Mouse (Mus musculus): ENCODE measurements at regions not wholly inside any gene's neighbourhood (a gene's known extent, or its start where the extent isn't known, plus 50 kb on each side); places are given as distances from the start of the nearest gene placed in this dataset.

DNA sequence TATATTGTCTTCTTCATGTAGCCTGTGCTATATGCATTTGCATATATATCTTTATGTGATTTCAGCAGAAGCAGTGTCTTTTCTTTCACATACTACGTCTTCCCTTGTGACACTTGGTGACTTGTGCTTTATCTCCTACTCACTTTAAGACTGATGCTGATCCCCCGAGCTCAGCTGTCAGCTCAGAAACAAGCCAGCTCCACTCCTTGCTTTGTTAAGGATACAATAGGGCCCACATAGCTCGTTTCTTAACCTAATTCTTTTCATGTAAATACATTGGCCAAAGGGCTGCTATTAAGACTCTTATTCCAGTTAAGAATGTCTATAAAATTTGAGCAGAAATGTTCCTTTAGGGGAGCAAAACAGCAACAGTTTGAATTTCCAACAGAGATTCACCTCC, 193.8 kb upstream of the Hhip start:
- DNase-seq: no peak
- no peak for TF ChIP-seq EP300 (IDR thresholded peaks at IDR 0.05; ENCODE audit: low read depth)
- TF ChIP-seq CTCF (IDR thresholded peaks at IDR 0.05; ENCODE audit: low read depth): no peak
- Histone ChIP-seq H3K27ac (ENCODE audit: low read depth) (no peak overlapping the region), H3K4me1 (ENCODE audit: insufficient read depth) (no peaks in the 10 kb centered on the region), H3K9ac (replicated peaks) (no peak overlapping the region), H3K27me3 (ENCODE audit: insufficient read depth, low read length) (no peaks in the 10 kb centered on the region), H3K4me3 (ENCODE audit: low read depth, low read length) (no peak overlapping the region), H3K9me3 (ENCODE audit: low read length) (no peaks in the 10 kb centered on the region), H3K4me2 (ENCODE audit: low read depth, low read length) (no peak overlapping the region), H3K36me3 (replicated peaks; ENCODE audit: insufficient read depth, low read length) (no peaks in the 10 kb centered on the region)
- no peak for ATAC-seq
- 38% methylated on average over 3 of the region's 3 CpGs for WGBS (ENCODE audit: insufficient replicate concordance)

DNA sequence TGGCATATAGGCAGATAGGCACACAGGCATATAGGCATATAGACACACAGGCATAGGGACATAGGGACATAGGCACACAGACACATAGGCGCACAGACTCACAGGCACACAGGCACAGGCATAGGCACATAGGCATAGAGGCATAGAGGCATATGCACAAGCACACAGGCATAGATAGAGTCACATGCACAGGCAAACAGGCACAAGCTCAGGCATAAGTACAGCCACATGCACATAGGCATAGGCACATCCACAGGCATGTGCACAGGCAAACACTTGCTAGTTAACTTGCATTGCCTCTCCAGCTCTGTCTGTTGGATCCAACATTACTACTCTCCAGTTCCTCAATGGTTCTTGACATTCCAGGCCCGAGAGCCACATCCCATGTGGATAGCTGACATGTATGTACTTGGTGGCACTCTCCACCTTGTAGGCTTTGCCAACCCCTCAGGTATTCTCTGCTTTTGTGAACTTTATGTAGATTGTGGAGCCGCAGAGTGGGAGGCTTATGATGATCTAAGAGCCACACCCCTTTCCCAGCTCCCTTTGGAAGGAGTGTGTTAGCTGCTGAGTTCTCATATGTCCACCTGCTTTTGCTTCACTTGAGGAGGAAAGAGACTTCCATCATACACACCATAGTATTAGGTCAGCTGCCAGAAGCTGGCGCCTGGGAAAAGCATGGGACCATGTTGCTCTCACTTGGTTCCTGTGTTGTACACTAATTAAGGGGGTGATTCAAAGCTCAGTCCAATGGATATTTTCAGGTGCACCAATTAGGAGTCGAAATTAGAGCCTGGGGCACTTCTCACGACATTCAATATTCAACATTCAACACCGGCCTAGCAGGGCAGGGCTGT, 192.7 kb upstream of the Hhip start:
- H3K27ac ChIP-seq (ENCODE audit: low read depth): no peak overlapping the region
- H3K4me3 ChIP-seq (ENCODE audit: low read depth, low read length): no peak overlapping the region
- TF ChIP-seq EP300 (IDR thresholded peaks at IDR 0.05; ENCODE audit: low read depth): no peak
- no peak overlapping the region for H3K9ac ChIP-seq (replicated peaks)
- no peaks in the 10 kb centered on the region for H3K4me1 ChIP-seq (ENCODE audit: insufficient read depth)
- H3K36me3 ChIP-seq (replicated peaks; ENCODE audit: insufficient read depth, low read length): no peaks in the 10 kb centered on the region
- no peaks in the 10 kb centered on the region for H3K9me3 ChIP-seq (ENCODE audit: low read length)
- ATAC-seq (no peak), DNase-seq (no peak)
- 79% methylated on average over 7 of the region's 7 CpGs for WGBS (ENCODE audit: insufficient replicate concordance)
- H3K4me2 ChIP-seq (ENCODE audit: low read depth, low read length): no peak overlapping the region
- H3K27me3 ChIP-seq (ENCODE audit: insufficient read depth, low read length): no peaks in the 10 kb centered on the region

DNA sequence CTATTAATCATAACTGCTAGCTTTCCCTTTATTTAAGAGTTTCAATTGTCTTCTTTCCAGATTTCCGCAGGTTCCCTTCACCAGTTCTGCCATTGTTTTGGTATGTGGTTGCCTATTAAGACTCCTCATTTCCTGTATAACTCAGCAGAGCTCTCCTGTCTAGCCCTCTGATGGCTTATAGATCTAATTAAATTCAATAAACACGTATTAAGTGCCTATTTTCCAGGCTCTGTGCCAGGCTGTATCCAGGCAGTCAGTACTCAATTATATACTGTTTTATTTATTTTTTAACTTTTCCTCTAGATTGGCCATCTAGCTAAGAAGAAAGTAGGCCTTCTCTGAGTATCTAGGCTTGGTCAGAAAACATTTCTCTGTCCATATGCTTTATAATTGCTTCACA, 192.0 kb upstream of the Hhip start:
- H3K27ac ChIP-seq (ENCODE audit: low read depth): no peak overlapping the region
- H3K27me3 ChIP-seq (ENCODE audit: insufficient read depth, low read length): no peaks in the 10 kb centered on the region
- no peaks in the 10 kb centered on the region for H3K36me3 ChIP-seq (replicated peaks; ENCODE audit: insufficient read depth, low read length)
- no peak overlapping the region for H3K9ac ChIP-seq (replicated peaks)
- H3K4me3 ChIP-seq (ENCODE audit: low read depth, low read length): no peak overlapping the region
- WGBS (ENCODE audit: insufficient replicate concordance): 61% methylated on average over 2 of the region's 2 CpGs
- no peaks in the 10 kb centered on the region for H3K9me3 ChIP-seq (ENCODE audit: low read length)
- DNase-seq: no peak
- TF ChIP-seq EP300 (IDR thresholded peaks at IDR 0.05; ENCODE audit: low read depth) (no peak), CTCF (IDR thresholded peaks at IDR 0.05; ENCODE audit: low read depth) (no peak)
- no peak for ATAC-seq
- no peaks in the 10 kb centered on the region for H3K4me1 ChIP-seq (ENCODE audit: insufficient read depth)
- H3K4me2 ChIP-seq (ENCODE audit: low read depth, low read length): no peak overlapping the region

DNA sequence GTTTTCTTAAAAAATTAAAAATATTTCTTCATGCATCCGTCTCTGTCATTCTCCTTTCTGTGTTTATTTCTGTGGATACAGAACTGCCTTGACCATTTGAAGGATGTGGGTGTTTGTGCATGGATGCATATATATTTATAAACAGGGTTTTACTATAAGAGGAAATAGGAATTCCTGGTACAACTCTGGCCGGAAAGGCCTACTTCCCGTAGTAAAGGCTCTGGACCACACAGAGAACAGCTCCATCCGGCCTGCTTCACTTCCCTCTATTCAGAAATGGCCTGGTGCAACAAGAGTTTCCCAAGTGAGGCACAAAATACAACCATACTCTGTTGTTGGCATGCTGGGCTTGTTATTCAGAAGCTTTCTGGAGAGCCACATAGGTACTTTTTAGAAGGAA, 182.1 kb upstream of the Hhip start:
- 53% methylated on average over 4 of the region's 4 CpGs for WGBS (ENCODE audit: insufficient replicate concordance)
- no peaks in the 10 kb centered on the region for H3K36me3 ChIP-seq (replicated peaks; ENCODE audit: insufficient read depth, low read length)
- TF ChIP-seq CTCF (IDR thresholded peaks at IDR 0.05; ENCODE audit: low read depth): no peak
- TF ChIP-seq EP300 (IDR thresholded peaks at IDR 0.05; ENCODE audit: low read depth): no peak
- H3K27ac ChIP-seq (ENCODE audit: low read depth): no peak overlapping the region
- H3K9ac ChIP-seq (replicated peaks): no peak overlapping the region
- no peak for DNase-seq
- no peak for ATAC-seq
- no peaks in the 10 kb centered on the region for H3K4me1 ChIP-seq (ENCODE audit: insufficient read depth)
- no peak overlapping the region for H3K4me2 ChIP-seq (ENCODE audit: low read depth, low read length)
- no peak overlapping the region for H3K4me3 ChIP-seq (ENCODE audit: low read depth, low read length)
- H3K9me3 ChIP-seq (ENCODE audit: low read length): no peaks in the 10 kb centered on the region; the same call in 1 of the 2 replicates
- no peaks in the 10 kb centered on the region for H3K27me3 ChIP-seq (ENCODE audit: insufficient read depth, low read length)

DNA sequence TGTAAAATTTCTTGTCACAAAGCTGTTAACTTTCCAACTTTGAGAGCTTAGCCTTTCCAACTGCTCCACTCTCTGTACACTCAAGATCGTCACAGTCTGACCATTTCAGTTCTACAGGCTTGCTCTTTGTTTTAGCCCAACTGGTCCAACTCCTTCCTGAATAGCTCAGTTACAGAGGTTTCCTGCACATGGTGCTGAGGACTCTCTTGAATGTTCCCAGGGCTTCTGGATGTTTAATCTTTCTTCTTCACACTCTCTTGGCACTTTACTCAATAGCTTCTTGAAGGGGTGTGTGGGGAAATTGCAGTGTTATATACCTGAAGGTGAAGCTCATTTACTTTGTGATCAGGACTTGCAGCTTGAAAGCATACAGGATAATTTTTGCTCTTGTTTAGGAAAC, 152.6 kb upstream of the Hhip start:
- 72% methylated on average over 1 of the region's 1 CpGs for WGBS (ENCODE audit: insufficient replicate concordance)
- Histone ChIP-seq H3K4me3 (ENCODE audit: low read depth, low read length) (no peak overlapping the region), H3K9ac (replicated peaks) (no peak overlapping the region), H3K4me1 (ENCODE audit: insufficient read depth) (no peaks in the 10 kb centered on the region), H3K4me2 (ENCODE audit: low read depth, low read length) (no peak overlapping the region), H3K9me3 (ENCODE audit: low read length) (no peaks in the 10 kb centered on the region), H3K27me3 (ENCODE audit: insufficient read depth, low read length) (no peaks in the 10 kb centered on the region), H3K27ac (ENCODE audit: low read depth) (no peak overlapping the region), H3K36me3 (replicated peaks; ENCODE audit: insufficient read depth, low read length) (no peaks in the 10 kb centered on the region)
- ATAC-seq (no peak), DNase-seq (no peak)
- TF ChIP-seq EP300 (IDR thresholded peaks at IDR 0.05; ENCODE audit: low read depth) (no peak), CTCF (IDR thresholded peaks at IDR 0.05; ENCODE audit: low read depth) (no peak)

DNA sequence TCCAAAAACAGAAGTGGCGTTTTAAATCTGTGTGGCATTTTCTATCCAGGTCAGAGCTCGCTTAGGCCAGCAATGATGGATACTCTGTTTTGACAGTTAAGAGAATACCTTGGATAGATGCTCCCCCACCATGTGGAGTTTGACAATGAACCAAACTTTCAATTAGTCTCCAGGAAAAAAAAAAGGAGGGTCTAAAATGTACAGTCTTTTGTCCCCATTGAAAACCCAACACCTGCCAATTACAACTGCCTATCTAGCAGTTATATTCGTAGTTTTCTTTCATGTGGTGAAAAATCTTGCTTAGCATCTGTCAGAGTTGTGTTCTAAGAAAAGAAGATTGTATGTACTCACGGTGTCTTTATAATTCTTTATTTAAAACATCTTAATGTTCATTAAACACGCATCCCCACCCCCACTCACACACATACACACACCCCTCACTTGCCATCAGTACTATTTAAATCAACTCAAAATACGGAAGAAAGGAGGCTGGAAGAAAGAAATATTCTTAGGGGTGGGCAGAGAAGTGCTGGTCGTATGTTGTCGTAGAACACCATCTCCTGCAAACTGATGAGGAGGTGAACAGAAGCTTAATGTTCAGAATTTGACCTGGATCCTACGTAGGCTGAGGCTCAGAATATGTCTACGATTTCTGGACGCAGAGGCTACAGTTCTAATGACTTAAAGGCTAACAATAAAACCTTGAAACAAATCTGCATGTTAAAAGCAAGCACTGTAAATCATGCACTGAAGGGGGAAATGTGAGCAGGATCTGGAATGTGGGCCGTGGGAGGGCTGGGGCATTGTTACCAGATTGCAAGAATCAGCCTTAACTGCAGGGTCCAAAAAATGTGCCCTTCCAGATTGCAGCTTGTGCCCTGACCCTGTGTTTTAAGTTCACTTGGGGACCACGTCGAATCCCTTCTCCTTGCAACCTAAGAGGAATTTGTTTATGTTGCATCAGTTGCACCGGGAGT, 147.2 kb upstream of the Hhip start:
- ATAC-seq (no peak), DNase-seq (no peak)
- H3K4me2 ChIP-seq (ENCODE audit: low read depth, low read length): no peak overlapping the region
- WGBS (ENCODE audit: insufficient replicate concordance): 66% methylated on average over 15 of the region's 15 CpGs
- H3K9ac ChIP-seq (replicated peaks): no peak overlapping the region
- H3K9me3 ChIP-seq (ENCODE audit: low read length): no peaks in the 10 kb centered on the region
- no peaks in the 10 kb centered on the region for H3K27me3 ChIP-seq (ENCODE audit: insufficient read depth, low read length)
- H3K36me3 ChIP-seq (replicated peaks; ENCODE audit: insufficient read depth, low read length): no peaks in the 10 kb centered on the region
- no peaks in the 10 kb centered on the region for H3K4me1 ChIP-seq (ENCODE audit: insufficient read depth)
- no peak overlapping the region for H3K4me3 ChIP-seq (ENCODE audit: low read depth, low read length)
- H3K27ac ChIP-seq (ENCODE audit: low read depth): no peak overlapping the region
- no peak for TF ChIP-seq CTCF (IDR thresholded peaks at IDR 0.05; ENCODE audit: low read depth)
- TF ChIP-seq EP300 (IDR thresholded peaks at IDR 0.05; ENCODE audit: low read depth): no peak

Measured in liver, postnatal 0 days (tissue).